Mouse (Mus musculus) spleen, postnatal 0 days (tissue): ENCODE results near the gene Mrpl17. TPM values are rescaled to one million over a fixed set of nuclear protein-coding genes. Genes with fewer than 3 reads are reported as not detected.

Experiments used
- polyA plus RNA-seq: library from polyadenylated mRNA; unstranded; fragments of >200 nt; fragmentation: Nextera tagmentation; extraction: Ambion mirVana; gene quantifications from 2 replicates; pipeline ENCODE4 v1.2.1, GENCODE M21; 2015

Mrpl17 gene
- 255 and 272 TPM in 2 replicates for polyA plus RNA-seq

DNA sequence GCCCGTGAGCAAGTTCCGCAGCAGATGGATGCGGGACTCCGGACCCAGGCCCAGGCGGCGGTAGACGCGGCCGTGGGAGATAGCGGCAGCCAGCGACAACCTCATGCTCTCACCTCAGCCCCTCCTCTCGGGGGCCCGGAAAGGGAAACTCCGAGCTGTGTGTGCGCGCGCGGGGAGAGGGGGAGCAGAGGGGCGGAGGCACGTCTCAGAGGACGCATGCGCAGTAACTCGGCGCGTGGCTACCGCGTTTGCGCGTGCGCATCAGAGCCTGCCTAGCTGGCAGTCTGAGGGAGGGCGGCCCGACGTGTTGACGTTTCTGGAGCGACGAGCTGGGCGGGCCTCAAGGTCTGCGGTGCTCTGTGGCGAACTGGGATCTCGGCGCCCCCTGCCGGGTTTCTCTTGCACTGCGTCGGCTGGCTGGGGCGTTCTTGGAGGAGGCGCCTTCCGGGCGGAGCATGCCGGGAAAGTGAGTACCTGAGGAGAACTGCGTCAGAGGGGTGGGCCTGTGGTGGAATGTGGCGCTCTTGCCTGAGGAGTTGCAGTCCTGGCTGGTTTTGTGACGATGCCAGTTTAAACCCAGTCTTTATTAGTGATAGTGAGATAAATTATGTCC is at the start of gene Mrpl17:
TSS of gene Mrpl17 (minus strand) at position 223 of the 613 bp plus-strand sequence.

DNA sequence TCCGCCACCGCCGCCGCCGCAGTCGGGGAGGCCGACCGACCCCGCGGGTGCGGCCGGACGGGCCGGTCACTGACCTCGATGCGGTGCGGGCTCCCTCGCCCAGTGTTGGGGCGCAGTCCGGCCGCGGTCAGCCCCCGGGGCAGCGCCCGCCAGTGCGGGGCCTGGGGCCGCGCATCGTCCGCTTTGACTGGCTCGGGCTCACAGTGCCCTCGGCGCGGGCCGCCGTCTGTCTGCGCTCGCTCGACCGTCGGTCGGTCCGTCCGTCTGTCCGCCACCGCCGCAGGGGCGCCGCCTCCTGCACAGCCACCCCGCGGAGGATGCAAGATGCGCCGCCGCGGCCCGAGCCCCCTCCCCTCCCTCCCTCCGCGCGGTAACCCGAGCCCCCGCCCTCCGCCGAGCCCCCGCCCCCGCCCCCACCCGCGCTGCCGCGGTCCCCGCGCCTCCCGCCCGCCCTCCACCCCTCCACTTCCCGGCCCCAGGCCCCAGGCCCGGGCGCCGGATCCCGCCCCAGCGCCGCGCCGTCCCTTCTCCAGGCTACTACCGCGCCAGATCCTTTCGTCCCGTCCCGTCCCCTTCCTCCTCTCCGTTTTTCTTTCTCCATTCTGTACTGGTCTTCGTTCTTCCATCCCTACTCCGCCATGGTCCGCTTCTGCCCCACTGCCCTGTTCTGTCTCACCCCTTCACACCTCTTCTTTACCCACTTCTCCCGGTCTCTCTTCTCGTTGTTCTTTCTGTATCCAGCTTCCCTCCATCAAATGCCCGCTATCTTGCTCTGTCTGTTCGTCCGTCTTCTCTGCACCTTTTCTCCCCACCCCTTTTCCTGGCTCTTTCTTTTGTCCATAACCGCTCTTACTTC is 23.4 kb downstream of the Mrpl17 start, which contains the start of gene Dchs1:
TSS of gene Dchs1 (minus strand) at position 370 of the 856 bp plus-strand sequence.

Other genes starting within 250 kb of the Mrpl17 start
- gene Apbb1, start 229.4 kb downstream of the Mrpl17 start, polyA plus RNA-seq, result 3.4 and 4.6 TPM in 2 replicates
- gene Hpx, start 211.0 kb downstream of the Mrpl17 start, polyA plus RNA-seq, result 0.61 and 0.69 TPM in 2 replicates
- gene Trim3, start 177.5 kb downstream of the Mrpl17 start, polyA plus RNA-seq, result 6.0 and 8.5 TPM in 2 replicates
- 172 and 176 TPM in 2 replicates for gene Timm10b, start 171.0 kb downstream of the Mrpl17 start, polyA plus RNA-seq
- 17.2 and 22.3 TPM in 2 replicates for gene Arfip2, start 170.7 kb downstream of the Mrpl17 start, polyA plus RNA-seq
- gene Gm45799, start 170.5 kb downstream of the Mrpl17 start, polyA plus RNA-seq, result 30.2 and 33.3 TPM in 2 replicates
- 0.37 and 0.51 TPM in 2 replicates for gene Dnhd1, start 160.3 kb downstream of the Mrpl17 start, polyA plus RNA-seq
- 153 and 175 TPM in 2 replicates for gene Ilk, start 74.5 kb downstream of the Mrpl17 start, polyA plus RNA-seq
- 17.3 and 17.4 TPM in 2 replicates for gene Rrp8, start 73.7 kb downstream of the Mrpl17 start, polyA plus RNA-seq
- gene Taf10, start 66.7 kb downstream of the Mrpl17 start, polyA plus RNA-seq, result 135 and 154 TPM in 2 replicates
- gene Tpp1, start 58.9 kb downstream of the Mrpl17 start, polyA plus RNA-seq, result 43.0 and 44.6 TPM in 2 replicates
- gene Dchs1, start 23.4 kb downstream of the Mrpl17 start, polyA plus RNA-seq, result 1.6 and 2.4 TPM in 2 replicates
- 0.65 and 2.0 TPM in 2 replicates for gene Gm4070, start 142.9 kb upstream of the Mrpl17 start, polyA plus RNA-seq